Mouse (Mus musculus) small intestine, adult 2 months (tissue): Measurements from ENCODE around the gene Prkag3.

ENCODE experiments used
- CTCF ChIP-seq: fragments of 200-500 bp; IDR thresholded peaks from 2 replicates; pipeline ENCODE4 v1.5.1; 2012; ENCODE audit warnings: low read depth, mild to moderate bottlenecking, control low read depth, inconsistent platforms, low read length, moderate library complexity, mixed read lengths; ENCODE audit not compliant: insufficient replicate concordance, insufficient read length; ENCODE audit errors: extremely low read depth
- POLR2A ChIP-seq: fragments of 200-500 bp; IDR thresholded peaks from 2 replicates; pipeline ENCODE4 v1.6.1; 2012; ENCODE audit warnings: low read depth, mild to moderate bottlenecking, control low read depth, inconsistent platforms, low read length, moderate library complexity

DNA sequence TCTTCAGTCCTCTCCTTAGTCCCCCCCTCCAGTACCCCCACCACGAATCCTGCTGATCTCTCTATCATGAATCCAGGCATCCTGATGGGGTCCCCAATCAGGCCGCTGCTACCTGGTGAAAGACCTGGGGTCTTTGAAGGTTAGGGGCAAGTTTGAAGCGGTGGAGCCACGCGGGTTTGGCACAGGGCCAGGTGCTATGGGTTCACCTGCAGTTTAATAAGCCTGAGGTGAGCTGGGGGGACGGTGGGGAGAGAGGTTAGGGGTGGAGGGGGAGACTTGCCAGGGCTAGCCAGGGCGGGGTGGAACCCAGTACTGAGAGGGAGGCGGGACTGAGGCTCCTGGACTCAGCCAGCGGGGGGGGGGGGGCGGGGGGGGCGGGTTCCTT lies 46.1 kb upstream of the Prkag3 start:
- no peak for TF ChIP-seq CTCF
- no peak for TF ChIP-seq POLR2A
